Mouse (Mus musculus): ENCODE results near the gene Foxo1.

The Foxo1 gene

DNA sequence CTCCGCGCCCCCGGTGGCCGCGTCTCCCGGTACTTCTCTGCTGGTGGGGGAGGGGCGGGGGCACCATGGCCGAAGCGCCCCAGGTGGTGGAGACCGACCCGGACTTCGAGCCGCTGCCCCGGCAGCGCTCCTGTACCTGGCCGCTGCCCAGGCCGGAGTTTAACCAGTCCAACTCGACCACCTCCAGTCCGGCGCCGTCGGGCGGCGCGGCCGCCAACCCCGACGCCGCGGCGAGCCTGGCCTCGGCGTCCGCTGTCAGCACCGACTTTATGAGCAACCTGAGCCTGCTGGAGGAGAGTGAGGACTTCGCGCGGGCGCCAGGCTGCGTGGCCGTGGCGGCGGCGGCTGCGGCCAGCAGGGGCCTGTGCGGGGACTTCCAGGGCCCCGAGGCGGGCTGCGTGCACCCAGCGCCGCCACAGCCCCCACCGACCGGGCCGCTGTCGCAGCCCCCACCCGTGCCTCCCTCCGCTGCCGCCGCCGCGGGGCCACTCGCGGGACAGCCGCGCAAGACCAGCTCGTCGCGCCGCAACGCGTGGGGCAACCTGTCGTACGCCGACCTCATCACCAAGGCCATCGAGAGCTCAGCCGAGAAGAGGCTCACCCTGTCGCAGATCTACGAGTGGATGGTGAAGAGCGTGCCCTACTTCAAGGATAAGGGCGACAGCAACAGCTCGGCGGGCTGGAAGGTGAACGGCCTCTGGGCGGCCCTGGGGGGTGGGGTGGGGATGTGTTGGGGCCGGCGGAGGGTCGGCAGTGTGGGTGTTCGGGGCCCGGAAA lies 789 bp downstream of the Foxo1 start:
- DNase-seq: peak; percentile 26

GRCm38 (mm10) chr3:52269514-52270351 lies 1.6 kb downstream of the Foxo1 start:
- peak; percentile 27 for DNase-seq

GRCm38 (mm10) chr3:52270511-52270910 lies 2.4 kb downstream of the Foxo1 start:
- no peak for DNase-seq

DNA sequence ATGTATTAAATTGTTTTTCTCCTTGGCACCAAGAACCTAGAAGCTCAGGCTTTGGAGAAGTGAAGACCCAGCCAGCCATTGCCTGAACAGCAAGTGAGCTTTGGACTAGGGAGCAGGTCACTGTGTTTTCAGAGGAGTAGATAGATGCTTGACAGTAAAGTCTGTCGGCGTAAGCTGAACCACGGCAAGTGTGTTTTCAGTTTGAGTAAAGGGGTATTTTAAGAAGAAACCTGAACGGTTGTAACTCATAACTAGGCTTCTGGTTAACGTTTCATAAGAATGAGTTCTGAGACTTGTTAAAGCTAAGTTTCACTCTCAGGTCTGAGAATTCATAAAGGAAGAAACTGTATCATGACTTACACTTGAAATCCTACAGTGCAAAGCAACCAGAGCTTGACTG lies 3.2 kb downstream of the Foxo1 start:
- DNase-seq: no peak

- no peak for DNase-seq
These were observed 4.3 kb downstream of the Foxo1 start for GRCm38 (mm10) chr3:52272376-52272865.

DNA sequence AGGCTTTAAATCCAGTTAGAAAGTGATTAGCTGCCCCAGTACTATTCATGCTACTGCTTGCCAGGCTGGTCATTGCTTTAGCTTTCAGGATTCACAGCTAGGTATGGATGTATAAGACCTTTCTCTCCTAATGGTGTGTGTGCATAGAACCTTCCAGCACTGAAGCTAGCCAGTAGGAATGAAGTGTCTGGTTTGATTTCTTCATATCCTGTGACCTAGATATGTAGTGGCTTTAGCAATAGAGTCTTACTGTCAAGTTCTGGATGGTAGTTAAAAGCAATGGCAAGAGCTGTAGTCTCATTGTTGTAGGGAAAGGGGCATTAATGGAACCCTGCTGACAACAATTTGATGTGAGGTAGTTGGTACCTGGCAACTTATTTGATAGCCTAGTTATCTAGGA lies 6.3 kb downstream of the Foxo1 start:
- DNase-seq: no peak

GRCm38 (mm10) chr3:52275037-52275555 lies 7.0 kb downstream of the Foxo1 start:
- DNase-seq: no peak

GRCm38 (mm10) chr3:52280681-52281080 lies 12.5 kb downstream of the Foxo1 start:
- DNase-seq: no peak

- DNase-seq: no peak
These were observed 13.7 kb downstream of the Foxo1 start for GRCm38 (mm10) chr3:52281882-52282281.

DNA sequence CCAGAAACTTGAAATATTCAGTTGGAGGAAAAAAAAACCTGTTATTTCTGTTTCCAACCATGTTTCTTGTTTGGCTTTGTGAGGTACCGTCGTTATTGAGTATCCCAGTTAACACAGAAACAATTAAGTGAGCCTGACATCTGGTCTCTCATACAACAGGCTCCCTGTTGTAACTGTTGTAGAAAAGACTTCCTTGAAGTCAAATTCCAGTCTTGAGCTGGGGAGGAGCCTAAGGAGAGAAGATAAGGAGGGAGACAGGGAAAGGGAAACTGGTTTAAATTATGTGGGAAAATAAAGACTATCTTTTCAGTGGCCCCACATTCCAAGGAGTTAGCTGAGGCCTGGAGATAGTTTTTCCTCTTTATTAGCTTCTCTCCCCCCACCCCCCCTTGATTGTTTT lies 14.2 kb downstream of the Foxo1 start:
- no peak for DNase-seq

- no peak for DNase-seq
These were observed 15.4 kb downstream of the Foxo1 start for GRCm38 (mm10) chr3:52283521-52283920.

DNA sequence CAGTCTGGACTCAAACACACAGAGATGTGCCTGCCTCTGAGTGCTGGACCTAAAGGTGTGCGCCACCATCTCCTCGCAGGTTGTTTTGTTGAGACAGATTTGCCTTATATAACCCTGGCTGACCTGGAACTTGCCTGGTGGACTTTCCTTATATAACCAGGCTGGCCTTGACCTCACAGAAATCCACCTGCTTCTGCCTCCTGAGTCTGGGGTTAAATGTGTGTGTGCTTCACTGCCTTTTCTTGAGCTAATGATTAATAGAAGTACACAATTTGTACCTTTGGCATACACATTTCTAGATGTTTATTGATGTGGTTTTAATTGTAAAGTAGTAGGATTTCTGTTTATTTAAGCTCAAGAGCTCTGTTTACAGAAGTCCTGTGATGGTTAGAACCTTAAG lies 22.7 kb downstream of the Foxo1 start:
- no peak for DNase-seq

DNA sequence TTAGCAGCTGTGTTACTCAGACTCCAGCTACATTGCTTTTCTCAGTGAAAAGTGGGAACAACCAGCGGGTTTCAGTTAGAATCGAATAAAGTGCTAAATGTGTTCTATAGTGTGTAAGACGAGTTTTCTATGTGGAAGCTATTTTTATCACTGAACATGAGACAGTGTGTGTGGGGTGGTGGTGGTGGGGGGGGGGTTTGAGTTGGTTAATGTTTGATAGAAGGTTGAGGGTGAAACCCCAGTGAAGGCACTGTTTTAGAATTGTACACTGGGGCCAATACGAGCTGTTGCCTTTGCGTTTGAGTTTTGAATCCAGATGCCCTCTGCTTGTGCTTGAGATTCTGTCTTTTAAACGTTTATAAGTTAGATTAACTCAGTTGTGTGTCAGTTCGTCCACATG lies 24.4 kb downstream of the Foxo1 start:
- DNase-seq: no peak

GRCm38 (mm10) chr3:52293946-52294345 lies 25.8 kb downstream of the Foxo1 start:
- DNase-seq: no peak

- no peak for DNase-seq
These were observed 27.6 kb downstream of the Foxo1 start for GRCm38 (mm10) chr3:52295688-52296087.

GRCm38 (mm10) chr3:52296224-52296760 lies 28.2 kb downstream of the Foxo1 start:
- DNase-seq: no peak

DNA sequence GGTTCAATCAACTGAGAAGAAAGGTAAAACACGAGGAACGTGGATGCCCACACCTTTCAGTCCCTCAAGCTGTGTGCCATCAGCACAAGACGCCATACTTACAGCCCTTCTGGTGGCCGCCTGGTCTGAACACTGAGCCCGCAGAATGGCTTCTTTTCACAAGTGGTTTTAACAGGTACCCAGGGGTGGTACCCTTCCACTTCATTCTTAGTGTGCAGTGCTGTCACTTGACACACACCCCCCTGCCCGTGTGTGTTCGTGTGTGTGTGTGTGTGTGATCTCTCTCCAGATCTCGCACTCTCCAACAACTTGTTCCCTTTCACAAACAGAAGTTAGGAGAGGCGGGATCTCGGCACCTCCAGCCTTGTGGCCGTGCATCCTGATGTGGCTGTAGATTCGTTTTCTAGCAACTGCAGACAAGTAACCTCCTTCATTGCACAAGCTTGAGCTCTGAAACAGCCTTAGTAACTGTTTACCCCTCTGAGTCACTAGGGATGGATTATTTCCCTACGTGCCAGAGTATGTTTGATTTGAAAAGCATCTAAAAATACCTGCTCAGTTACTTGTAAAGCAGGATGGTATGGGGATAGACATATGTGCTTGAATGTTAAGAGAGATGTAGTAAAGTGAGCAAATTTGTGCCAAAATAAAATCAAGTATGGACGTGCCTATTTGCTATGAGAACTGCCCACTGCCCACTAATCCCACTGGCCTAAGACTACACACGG lies 29.3 kb downstream of the Foxo1 start:
- DNase-seq: no peak

DNA sequence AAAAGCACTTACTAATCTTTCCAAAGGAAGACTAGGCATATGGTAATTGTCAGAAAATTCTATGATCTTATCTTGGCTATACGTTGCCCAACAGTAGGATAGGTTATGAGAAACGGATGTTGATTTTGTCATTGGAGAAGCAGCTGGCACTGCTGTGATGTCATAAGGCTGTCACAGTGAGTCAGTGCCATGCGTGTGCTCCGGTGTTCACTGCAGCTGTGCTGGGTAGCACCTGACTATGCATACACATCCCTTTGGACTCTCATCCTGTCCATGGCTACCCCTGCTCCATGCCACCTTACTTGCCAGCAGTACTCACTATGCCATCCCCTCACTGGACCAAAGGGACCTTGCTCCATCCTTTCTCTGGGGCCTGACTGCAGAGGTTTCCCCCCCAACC lies 30.5 kb downstream of the Foxo1 start:
- DNase-seq: no peak

- no peak for DNase-seq
These were observed 31.2 kb downstream of the Foxo1 start for GRCm38 (mm10) chr3:52299376-52299775.

- DNase-seq: no peak
These were observed 32.4 kb downstream of the Foxo1 start for GRCm38 (mm10) chr3:52300517-52300916.

DNA sequence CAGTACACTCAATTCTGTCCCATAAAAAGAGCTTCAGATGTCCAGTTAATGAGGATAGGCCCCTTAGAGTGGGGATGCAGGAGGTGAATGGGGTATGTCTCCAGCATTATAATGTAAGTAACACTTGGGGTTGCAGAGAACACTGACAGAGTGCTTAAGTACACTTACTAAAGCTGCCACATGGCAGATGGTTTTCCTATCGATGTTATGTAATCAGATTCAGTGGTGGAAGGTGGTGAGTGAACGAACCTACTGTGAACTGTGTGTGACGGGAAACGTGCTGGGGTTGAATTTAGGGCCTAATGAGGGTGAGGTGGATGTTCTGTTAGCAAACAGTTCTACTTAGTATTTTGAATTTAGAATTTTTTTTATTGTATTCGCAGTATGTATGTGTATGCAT lies 35.2 kb downstream of the Foxo1 start:
- DNase-seq: no peak

GRCm38 (mm10) chr3:52308586-52309321 lies 40.6 kb downstream of the Foxo1 start:
- no peak for DNase-seq
